Mouse (Mus musculus): ENCODE data around the gene Kcnc1. TPM values are rescaled to one million over a fixed set of nuclear protein-coding genes. Genes with fewer than 3 reads are reported as not detected.

Gene Kcnc1
- polyA plus RNA-seq, 1 experiment from 2014 or later: 0.92 TPM

DNA sequence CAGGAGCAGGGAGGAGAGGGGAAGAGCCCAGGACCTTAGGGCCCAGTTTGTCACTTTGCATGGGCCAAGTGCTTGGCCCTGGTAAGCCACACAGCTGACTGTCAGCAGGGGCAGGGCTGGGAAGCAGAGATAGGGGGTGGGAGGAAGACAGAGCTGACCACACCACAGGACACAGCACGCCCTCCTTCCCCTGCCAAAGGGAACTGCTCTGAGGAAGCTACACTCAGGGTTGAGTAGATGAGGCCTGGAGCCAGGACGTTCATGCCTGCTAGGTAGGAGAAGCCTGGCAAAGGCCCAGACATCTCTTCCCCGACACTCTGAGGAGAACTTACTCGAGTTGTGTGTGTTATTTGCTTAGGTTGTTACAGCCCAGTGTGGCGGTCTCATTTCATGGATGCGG lies 49.6 kb downstream of the Kcnc1 start:
- Histone ChIP-seq H3K9ac (ENCODE audit: low read length) (no peak overlapping the region), H3K9me3 (ENCODE audit: control insufficient read depth, low read length) (no peaks in the 10 kb centered on the region), H3K27me3 (ENCODE audit: control insufficient read depth, insufficient read depth, low read length) (no peaks in the 10 kb centered on the region), H3K27ac (ENCODE audit: low read depth, low read length) (no peak overlapping the region), H3K36me3 (ENCODE audit: control insufficient read depth, insufficient read depth, low read length) (no peaks in the 10 kb centered on the region), H3K4me3 (ENCODE audit: low read depth, low read length) (no peak overlapping the region), H3K4me2 (ENCODE audit: low read depth, low read length, severe bottlenecking) (no peak overlapping the region), H3K4me1 (replicated peaks; ENCODE audit: control insufficient read depth, insufficient read depth, low read length) (peaks cover 7% of the 10 kb centered on the region; the same call in 1 of the 2 replicates)
- ATAC-seq (replicated peaks; ENCODE audit: low FRiP score): no peak
- no peak for DNase-seq (ENCODE audit: low spot score)
- 89% methylated on average over 6 of the region's 6 CpGs for WGBS

DNA sequence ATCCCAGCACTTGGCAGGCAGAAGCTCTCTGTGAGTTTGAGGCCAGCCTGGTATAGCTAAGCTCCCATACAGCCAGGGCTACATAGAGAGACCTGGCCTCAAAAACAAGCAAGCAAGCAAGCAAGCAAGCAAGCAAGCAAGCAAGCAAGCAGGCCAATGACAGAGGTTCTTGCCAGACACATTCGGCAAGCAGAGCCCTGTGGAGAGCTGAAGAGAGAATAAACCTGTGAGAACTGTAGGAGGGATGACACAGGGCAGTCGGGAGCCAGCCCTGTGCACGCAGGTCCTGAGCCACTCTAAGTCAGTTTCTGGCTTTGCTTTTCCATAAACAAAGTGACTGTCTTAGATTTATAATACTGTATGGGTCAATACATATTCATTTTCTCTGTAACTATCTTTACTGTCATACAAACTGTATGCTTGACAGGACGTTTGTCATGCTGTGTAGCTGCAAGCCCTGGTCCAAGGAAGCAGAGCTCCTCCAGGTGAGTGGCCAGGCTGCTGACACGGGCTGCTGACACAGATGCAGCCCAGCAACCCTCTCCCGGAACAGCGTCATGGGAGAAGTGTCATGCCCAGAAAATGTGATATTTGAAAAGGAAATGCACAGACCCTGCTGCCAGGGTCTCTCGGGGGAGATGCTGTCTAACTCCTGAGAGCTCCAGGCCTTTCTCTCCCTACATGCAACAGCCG lies 51.3 kb downstream of the Kcnc1 start:
- no peak overlapping the region for H3K9ac ChIP-seq (ENCODE audit: low read length)
- H3K4me1 ChIP-seq (replicated peaks; ENCODE audit: control insufficient read depth, insufficient read depth, low read length): peaks cover 7% of the 10 kb centered on the region; the same call in 1 of the 2 replicates
- H3K9me3 ChIP-seq (ENCODE audit: control insufficient read depth, low read length): no peaks in the 10 kb centered on the region
- 72% methylated on average over 9 of the region's 9 CpGs for WGBS
- DNase-seq (ENCODE audit: low spot score): no peak
- H3K36me3 ChIP-seq (ENCODE audit: control insufficient read depth, insufficient read depth, low read length): no peaks in the 10 kb centered on the region
- no peak overlapping the region for H3K4me2 ChIP-seq (ENCODE audit: low read depth, low read length, severe bottlenecking)
- no peaks in the 10 kb centered on the region for H3K27me3 ChIP-seq (ENCODE audit: control insufficient read depth, insufficient read depth, low read length)
- ATAC-seq (replicated peaks; ENCODE audit: low FRiP score): no peak
- no peak overlapping the region for H3K27ac ChIP-seq (ENCODE audit: low read depth, low read length)
- no peak overlapping the region for H3K4me3 ChIP-seq (ENCODE audit: low read depth, low read length)

DNA sequence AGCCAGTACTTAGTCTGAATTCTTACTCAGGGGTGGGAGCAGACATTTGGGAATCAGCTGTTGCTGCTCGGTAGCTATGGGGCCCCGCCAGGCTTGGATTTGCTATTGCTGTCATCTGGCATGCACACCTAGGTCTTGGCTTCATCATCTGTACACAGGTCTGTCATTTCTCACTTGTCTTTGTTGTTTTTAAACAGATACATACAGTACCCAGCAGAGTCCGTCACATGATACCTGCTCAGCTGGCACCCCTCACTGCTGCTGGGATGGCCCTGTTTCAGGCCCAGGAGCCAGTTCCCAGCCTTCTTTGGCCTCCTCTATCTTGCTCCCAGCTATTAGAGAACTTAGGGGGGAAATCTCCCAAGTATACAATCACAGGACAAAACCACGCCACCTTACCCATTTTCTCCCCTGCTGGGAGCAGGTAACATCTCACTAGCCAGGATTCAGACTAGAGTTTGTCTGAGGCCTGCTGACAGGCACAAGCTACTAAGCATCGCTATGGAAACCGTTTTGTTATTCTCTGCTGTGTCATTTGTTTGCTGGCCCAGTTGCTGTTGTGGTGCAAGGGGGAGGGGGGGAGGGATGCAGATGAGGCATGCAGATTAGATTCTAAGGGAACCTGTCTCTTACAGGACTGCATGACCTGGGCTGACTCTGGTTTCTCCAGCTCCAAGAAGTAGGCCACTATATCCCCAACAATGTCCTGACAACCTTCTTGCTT lies 52.8 kb downstream of the Kcnc1 start:
- Histone ChIP-seq H3K4me2 (ENCODE audit: low read depth, low read length, severe bottlenecking) (no peak overlapping the region), H3K4me1 (replicated peaks; ENCODE audit: control insufficient read depth, insufficient read depth, low read length) (peaks cover 13% of the 10 kb centered on the region), H3K27me3 (ENCODE audit: control insufficient read depth, insufficient read depth, low read length) (no peaks in the 10 kb centered on the region), H3K9ac (ENCODE audit: low read length) (no peak overlapping the region), H3K4me3 (ENCODE audit: low read depth, low read length) (no peak overlapping the region), H3K9me3 (ENCODE audit: control insufficient read depth, low read length) (no peaks in the 10 kb centered on the region), H3K36me3 (ENCODE audit: control insufficient read depth, insufficient read depth, low read length) (no peaks in the 10 kb centered on the region), H3K27ac (ENCODE audit: low read depth, low read length) (no peak overlapping the region)
- 48% methylated on average over 6 of the region's 6 CpGs for WGBS
- no peak for DNase-seq (ENCODE audit: low spot score)
- ATAC-seq (replicated peaks; ENCODE audit: low FRiP score): no peak

DNA sequence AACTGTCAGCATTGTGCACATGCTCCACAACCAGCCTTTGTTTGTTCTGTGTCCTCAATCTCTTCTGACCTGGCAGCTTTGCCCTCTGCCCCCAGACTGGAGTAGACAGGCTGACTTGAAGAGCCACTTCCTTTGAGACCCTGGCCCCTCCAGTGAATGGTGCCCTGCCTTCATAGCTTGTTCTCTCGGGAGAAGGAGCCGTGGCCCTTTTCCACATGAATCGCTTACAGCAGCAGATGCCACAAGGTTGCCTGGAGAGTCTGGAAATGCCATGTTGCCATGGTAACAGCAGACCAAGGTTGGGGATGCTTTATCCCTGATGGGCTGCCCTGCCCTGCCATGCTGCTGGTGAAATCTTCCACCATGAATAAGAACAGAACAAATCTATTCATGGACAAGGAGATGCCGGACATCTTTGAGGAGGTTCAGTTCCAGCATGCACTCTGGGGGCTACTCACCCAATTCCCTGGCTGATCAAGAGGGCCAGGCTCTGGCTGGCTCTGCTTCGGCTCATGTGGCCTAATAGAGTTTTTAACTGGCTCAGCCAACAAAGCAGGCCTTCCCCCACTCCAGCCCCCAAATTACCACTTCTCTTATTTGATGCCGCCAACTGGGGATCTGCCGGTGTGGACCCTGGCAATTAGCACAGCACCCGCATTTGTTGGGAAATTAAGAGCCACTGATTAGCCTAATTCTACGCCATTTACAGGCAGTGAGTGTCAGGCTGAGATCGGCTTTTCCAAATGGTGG lies 57.8 kb downstream of the Kcnc1 start:
- H3K4me3 ChIP-seq (ENCODE audit: low read depth, low read length): no peak overlapping the region
- H3K27ac ChIP-seq (ENCODE audit: low read depth, low read length): peak overlapping the region; percentile 69
- no peaks in the 10 kb centered on the region; the same call in 1 of the 2 replicates for H3K9me3 ChIP-seq (ENCODE audit: control insufficient read depth, low read length)
- ATAC-seq (replicated peaks; ENCODE audit: low FRiP score) (peak; percentile 84), DNase-seq (ENCODE audit: low spot score) (peak; percentile 73)
- 16% methylated on average over 10 of the region's 10 CpGs for WGBS
- no peak overlapping the region for H3K4me2 ChIP-seq (ENCODE audit: low read depth, low read length, severe bottlenecking)
- no peak overlapping the region for H3K9ac ChIP-seq (ENCODE audit: low read length)
- H3K27me3 ChIP-seq (ENCODE audit: control insufficient read depth, insufficient read depth, low read length): no peaks in the 10 kb centered on the region
- H3K4me1 ChIP-seq (replicated peaks; ENCODE audit: control insufficient read depth, insufficient read depth, low read length): peaks cover 14% of the 10 kb centered on the region
- H3K36me3 ChIP-seq (ENCODE audit: control insufficient read depth, insufficient read depth, low read length): no peaks in the 10 kb centered on the region

DNA sequence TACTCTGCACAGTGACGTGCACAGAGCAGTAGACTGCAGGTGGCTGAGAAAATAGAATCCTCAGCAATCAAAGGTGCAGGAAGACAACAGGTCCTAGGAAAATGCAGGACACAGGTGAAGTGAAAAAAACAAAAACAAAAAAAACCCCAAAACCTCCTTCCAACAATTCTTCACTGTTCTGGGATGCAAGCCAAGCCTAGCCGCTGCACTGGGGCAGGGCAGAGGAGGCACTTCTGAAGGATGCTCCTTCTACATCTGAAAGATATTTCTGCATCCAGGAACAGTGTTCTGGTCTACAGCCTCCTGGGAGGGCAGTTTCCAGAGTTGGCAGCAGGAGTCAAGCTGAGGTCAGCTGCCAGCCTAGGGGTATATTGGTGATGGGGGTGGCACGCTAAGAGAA lies 61.6 kb downstream of the Kcnc1 start:
- H3K4me2 ChIP-seq (ENCODE audit: low read depth, low read length, severe bottlenecking): no peak overlapping the region
- ATAC-seq (replicated peaks; ENCODE audit: low FRiP score): no peak
- no peak overlapping the region for H3K9ac ChIP-seq (ENCODE audit: low read length)
- DNase-seq (ENCODE audit: low spot score): no peak
- WGBS: 85% methylated on average over 3 of the region's 3 CpGs
- no peaks in the 10 kb centered on the region for H3K36me3 ChIP-seq (ENCODE audit: control insufficient read depth, insufficient read depth, low read length)
- no peak overlapping the region for H3K27ac ChIP-seq (ENCODE audit: low read depth, low read length)
- no peak overlapping the region for H3K4me3 ChIP-seq (ENCODE audit: low read depth, low read length)
- peaks cover 8% of the 10 kb centered on the region for H3K4me1 ChIP-seq (replicated peaks; ENCODE audit: control insufficient read depth, insufficient read depth, low read length)
- no peaks in the 10 kb centered on the region for H3K27me3 ChIP-seq (ENCODE audit: control insufficient read depth, insufficient read depth, low read length)
- no peaks in the 10 kb centered on the region; the same call in 1 of the 2 replicates for H3K9me3 ChIP-seq (ENCODE audit: control insufficient read depth, low read length)

GRCm38 (mm10) chr7:46459200-46459599 lies 62.9 kb downstream of the Kcnc1 start:
- Histone ChIP-seq H3K4me1 (replicated peaks; ENCODE audit: control insufficient read depth, insufficient read depth, low read length) (peaks cover under 1% of the 10 kb centered on the region; the same call in 1 of the 2 replicates), H3K4me3 (ENCODE audit: low read depth, low read length) (no peak overlapping the region), H3K27ac (ENCODE audit: low read depth, low read length) (no peak overlapping the region), H3K9ac (ENCODE audit: low read length) (no peak overlapping the region), H3K4me2 (ENCODE audit: low read depth, low read length, severe bottlenecking) (no peak overlapping the region), H3K27me3 (ENCODE audit: control insufficient read depth, insufficient read depth, low read length) (no peaks in the 10 kb centered on the region), H3K36me3 (ENCODE audit: control insufficient read depth, insufficient read depth, low read length) (no peaks in the 10 kb centered on the region), H3K9me3 (ENCODE audit: control insufficient read depth, low read length) (no peaks in the 10 kb centered on the region; the same call in 1 of the 2 replicates)
- DNase-seq (ENCODE audit: low spot score) (no peak), ATAC-seq (replicated peaks; ENCODE audit: low FRiP score) (no peak)
- 75% methylated on average over 2 of the region's 2 CpGs for WGBS

DNA sequence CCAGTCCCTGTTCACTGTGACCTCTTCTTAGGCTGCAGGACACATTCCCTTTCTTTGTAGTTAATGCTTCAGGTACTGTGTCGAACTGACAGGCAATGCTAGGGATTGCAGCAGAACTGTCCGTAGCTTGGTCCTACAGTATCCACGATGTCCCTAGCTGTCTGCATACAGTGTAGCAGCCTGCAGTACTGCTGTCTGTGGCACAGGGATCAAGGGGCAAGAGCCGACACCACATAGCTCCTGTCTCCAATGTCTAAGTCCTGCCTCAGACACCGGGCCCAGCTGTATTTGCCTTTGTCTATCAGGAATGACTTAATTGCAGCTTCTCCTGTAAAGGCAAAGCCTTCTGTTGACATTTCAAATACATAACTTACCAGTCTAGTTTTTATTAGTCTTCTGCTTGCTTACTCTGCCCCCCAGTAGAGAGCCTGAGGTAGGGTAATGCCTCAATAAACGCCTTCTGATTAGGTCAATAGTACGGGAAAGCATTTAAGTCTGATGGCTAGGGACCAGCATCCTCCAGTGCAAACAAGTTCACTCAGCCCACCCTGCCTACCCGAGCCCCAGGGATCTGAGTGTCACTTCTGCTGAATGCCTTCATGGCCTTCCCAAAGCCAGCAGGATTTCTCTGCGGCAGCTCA lies 63.4 kb downstream of the Kcnc1 start:
- Histone ChIP-seq H3K4me1 (replicated peaks; ENCODE audit: control insufficient read depth, insufficient read depth, low read length) (no peaks in the 10 kb centered on the region), H3K4me3 (ENCODE audit: low read depth, low read length) (no peak overlapping the region), H3K27me3 (ENCODE audit: control insufficient read depth, insufficient read depth, low read length) (no peaks in the 10 kb centered on the region), H3K27ac (ENCODE audit: low read depth, low read length) (no peak overlapping the region), H3K9me3 (ENCODE audit: control insufficient read depth, low read length) (no peaks in the 10 kb centered on the region; the same call in 1 of the 2 replicates), H3K4me2 (ENCODE audit: low read depth, low read length, severe bottlenecking) (no peak overlapping the region), H3K36me3 (ENCODE audit: control insufficient read depth, insufficient read depth, low read length) (no peaks in the 10 kb centered on the region), H3K9ac (ENCODE audit: low read length) (no peak overlapping the region)
- no peak for DNase-seq (ENCODE audit: low spot score)
- WGBS: 90% methylated on average over 9 of the region's 9 CpGs
- no peak for ATAC-seq (replicated peaks; ENCODE audit: low FRiP score)

DNA sequence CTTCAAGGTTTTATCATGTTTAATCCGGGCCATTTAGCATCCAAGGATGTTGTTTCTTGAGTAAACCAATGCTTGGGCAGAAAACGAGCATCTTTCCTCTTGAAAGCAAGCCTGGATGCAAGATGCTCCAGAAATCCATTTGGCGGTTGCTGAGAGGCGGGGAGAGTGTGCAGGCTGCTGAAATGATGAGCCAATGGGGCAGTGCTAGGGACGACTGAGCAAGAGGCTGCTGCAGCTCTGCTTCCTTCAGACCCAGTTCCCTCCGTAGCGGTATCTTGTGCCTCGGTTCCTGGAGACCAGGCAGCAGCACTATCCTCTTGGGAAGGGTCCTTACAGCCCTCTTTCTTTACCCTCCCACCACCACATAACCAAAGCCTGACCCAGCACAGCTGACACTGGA lies 66.0 kb downstream of the Kcnc1 start:
- Histone ChIP-seq H3K9me3 (ENCODE audit: control insufficient read depth, low read length) (no peaks in the 10 kb centered on the region), H3K27ac (ENCODE audit: low read depth, low read length) (no peak overlapping the region), H3K9ac (ENCODE audit: low read length) (no peak overlapping the region), H3K4me3 (ENCODE audit: low read depth, low read length) (no peak overlapping the region), H3K36me3 (ENCODE audit: control insufficient read depth, insufficient read depth, low read length) (no peaks in the 10 kb centered on the region), H3K27me3 (ENCODE audit: control insufficient read depth, insufficient read depth, low read length) (no peaks in the 10 kb centered on the region), H3K4me2 (ENCODE audit: low read depth, low read length, severe bottlenecking) (no peak overlapping the region), H3K4me1 (replicated peaks; ENCODE audit: control insufficient read depth, insufficient read depth, low read length) (no peaks in the 10 kb centered on the region)
- ATAC-seq (replicated peaks; ENCODE audit: low FRiP score): no peak
- 79% methylated on average over 8 of the region's 8 CpGs for WGBS
- DNase-seq (ENCODE audit: low spot score): no peak

Measured in forebrain, embryonic 11.5 days (tissue).